Mouse (Mus musculus) liver, embryonic 15.5 days (tissue): ENCODE data around the gene Slc5a6. TPM values are rescaled to one million over a fixed set of nuclear protein-coding genes. Genes with fewer than 3 reads are reported as not detected.
A peak's percentile ranks its signal among the peaks of the same experiment; 100 is the strongest.
"Not testable (repeated sequence)": the region's sequence is repeated elsewhere in the genome, so short reads cannot be mapped to it uniquely, and the experiment has no call there.

ENCODE experiments used
- ATAC-seq: fragments of 200-750 bp; cut with Nextera tagmentation; 2 replicates; pipeline ENCODE4 v1.8.0; 2017; ENCODE audit warnings: moderate number of reproducible peaks, mild to moderate bottlenecking, moderate library complexity; ENCODE audit not compliant: insufficient read depth
- H3K27ac ChIP-seq: fragments of 300-500 bp; sonication (generic); replicated peaks from 2 replicates; pipeline ENCODE4 v1.5.1; 2015; ENCODE audit warnings: mild to moderate bottlenecking, inconsistent platforms
- H3K27me3 ChIP-seq: fragments of 300-500 bp; sonication (generic); 2 replicates; pipeline ENCODE4 v1.6.1; 2015; ENCODE audit warnings: mild to moderate bottlenecking, inconsistent platforms
- H3K36me3 ChIP-seq: fragments of 300-500 bp; sonication (generic); replicated peaks from 2 replicates; pipeline ENCODE4 v1.6.1; 2015; ENCODE audit warnings: moderate library complexity, mild to moderate bottlenecking, inconsistent platforms
- H3K4me1 ChIP-seq: fragments of 300-500 bp; sonication (generic); replicated peaks from 2 replicates; pipeline ENCODE4 v1.6.1; 2015; ENCODE audit warnings: inconsistent platforms
- H3K4me2 ChIP-seq: fragments of 300-500 bp; sonication (generic); 2 replicates; pipeline ENCODE4 v1.6.1; 2015; ENCODE audit warnings: moderate library complexity, mild to moderate bottlenecking, inconsistent platforms
- H3K4me3 ChIP-seq: fragments of 300-500 bp; sonication (generic); replicated peaks from 2 replicates; pipeline ENCODE4 v1.5.1; 2015; ENCODE audit warnings: mild to moderate bottlenecking, inconsistent platforms
- H3K9ac ChIP-seq: fragments of 300-500 bp; sonication (generic); 2 replicates; pipeline ENCODE4 v1.6.1; 2015; ENCODE audit warnings: moderate library complexity, mild to moderate bottlenecking, inconsistent platforms
- H3K9me3 ChIP-seq: fragments of 300-500 bp; sonication (generic); replicated peaks from 2 replicates; pipeline ENCODE4 v1.6.1; 2016; ENCODE audit warnings: inconsistent platforms
- WGBS: fragments of 180-500 bp; shearing (Covaris S2); methylation state at CpG from one replicate; pipeline ENCODE4 v1.1.7; 2015; ENCODE audit warnings: mixed read lengths; ENCODE audit not compliant: insufficient replicate concordance; 5-methylcytosine and 5-hydroxymethylcytosine counted together
- polyA plus RNA-seq: library from polyadenylated mRNA; unstranded; fragments of >200 nt; fragmentation: Nextera tagmentation; extraction: Ambion mirVana; gene quantifications from 2 replicates; pipeline ENCODE4 v1.2.1, GENCODE M21; 2015

The Slc5a6 gene
- polyA plus RNA-seq, 1 experiment from 2014 or later, result 3.1 TPM

DNA sequence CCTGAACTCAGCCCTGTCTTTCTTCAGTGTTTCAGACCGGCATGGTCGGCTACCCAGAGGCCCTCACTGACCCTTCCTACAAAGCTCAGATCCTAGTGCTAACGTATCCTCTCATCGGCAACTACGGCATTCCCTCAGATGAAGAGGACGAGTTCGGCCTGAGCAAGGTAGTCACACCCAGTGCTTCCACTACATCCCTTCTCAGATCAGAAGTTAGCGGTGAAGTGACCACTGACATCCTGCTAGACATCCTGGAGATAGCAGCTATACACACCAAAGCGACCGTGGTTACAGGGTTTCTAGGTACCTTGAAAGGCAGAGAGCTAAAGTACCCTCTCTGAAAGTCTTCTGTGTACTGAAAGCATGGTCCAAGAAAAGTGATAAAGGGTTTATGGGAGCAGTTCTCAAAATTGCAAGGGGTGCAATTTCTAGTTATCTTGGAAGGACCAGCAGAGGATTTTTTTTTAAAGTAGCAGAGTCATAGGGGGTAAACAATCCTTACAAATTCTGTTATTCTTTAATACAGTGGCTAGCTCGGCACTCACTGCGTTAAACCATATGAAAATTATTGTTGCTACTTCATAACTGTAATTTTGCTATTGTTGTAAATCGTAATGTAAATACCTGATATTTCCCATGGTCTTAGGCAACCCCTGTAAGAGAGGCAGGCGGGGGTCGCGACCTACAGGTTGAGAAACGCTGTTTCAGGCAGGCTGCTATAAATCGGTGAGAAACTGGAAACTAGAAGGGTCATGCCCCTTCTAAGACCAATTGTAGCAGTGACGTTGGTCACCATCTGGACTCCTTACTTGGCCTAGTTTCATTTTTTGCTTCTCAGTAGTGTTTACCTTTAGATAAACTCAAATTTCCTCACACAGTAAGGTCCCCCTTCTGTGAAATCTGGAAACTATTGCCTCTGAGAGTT is 6.8 kb upstream of the Slc5a6 start:
- peak overlapping the region; percentile 71 for H3K9ac ChIP-seq
- H3K27me3 ChIP-seq, result no peaks in the 10 kb centered on the region
- H3K36me3 ChIP-seq, result peaks cover 34% of the 10 kb centered on the region
- H3K27ac ChIP-seq, result peak overlapping the region; percentile 61
- ATAC-seq, result peak; percentile 10
- WGBS, result 15% methylated on average over 19 of the region's 19 CpGs
- H3K4me2 ChIP-seq, result peak overlapping the region; percentile 100
- H3K4me3 ChIP-seq, result peak overlapping the region; percentile 73
- peaks cover 23% of the 10 kb centered on the region for H3K4me1 ChIP-seq
- H3K9me3 ChIP-seq, result no peaks in the 10 kb centered on the region

GRCm38 (mm10) chr5:31054261-31055215 is 5.8 kb upstream of the Slc5a6 start, which contains the start of gene Cad:
Gene Cad, plus strand, starts transcription at chr5:31054780.
- Histone ChIP-seq H3K4me2 (peak within 1 kb of the TSS; percentile 100), H3K27me3 (no peaks in the 10 kb centered on the region), H3K4me1 (peaks cover 29% of the 10 kb centered on the region), H3K9ac (peak within 1 kb of the TSS; percentile 71), H3K27ac (peak within 1 kb of the TSS; percentile 61), H3K9me3 (no peaks in the 10 kb centered on the region), H3K4me3 (peak within 1 kb of the TSS; percentile 73), H3K36me3 (peaks cover 24% of the 10 kb centered on the region)
- 1% methylated on average over 64 of the region's 64 CpGs for WGBS
- peak; percentile 96 for ATAC-seq

- H3K4me3 ChIP-seq, result peak overlapping the region; percentile 73
- H3K4me1 ChIP-seq, result peaks cover 34% of the 10 kb centered on the region
- 74% methylated on average over 4 of the region's 4 CpGs for WGBS
- H3K9ac ChIP-seq, result peak overlapping the region; percentile 71; the same call in 1 of the 2 replicates
- H3K27me3 ChIP-seq, H3K9me3 ChIP-seq, ATAC-seq: not testable (repeated sequence)
- H3K36me3 ChIP-seq, result peaks cover 16% of the 10 kb centered on the region
- peak overlapping the region; percentile 100 for H3K4me2 ChIP-seq
- peak overlapping the region; percentile 61; the same call in 1 of the 2 replicates for H3K27ac ChIP-seq
Observed at GRCm38 (mm10) chr5:31053728-31054127, 5.0 kb upstream of the Slc5a6 start.

- no peak overlapping the region for H3K9ac ChIP-seq
- no peak overlapping the region for H3K4me2 ChIP-seq
- H3K27me3 ChIP-seq, result no peaks in the 10 kb centered on the region
- no peaks in the 10 kb centered on the region for H3K9me3 ChIP-seq
- H3K36me3 ChIP-seq, result 0 out of 2 replicates have a peak, but pooled peaks cover 5% of the 10 kb centered on the region
- no peak for ATAC-seq
- H3K4me1 ChIP-seq, result peaks cover 42% of the 10 kb centered on the region
- no peak overlapping the region for H3K27ac ChIP-seq
- H3K4me3 ChIP-seq, result no peak overlapping the region
Observed at GRCm38 (mm10) chr5:31050427-31050826, 1.7 kb upstream of the Slc5a6 start.

DNA sequence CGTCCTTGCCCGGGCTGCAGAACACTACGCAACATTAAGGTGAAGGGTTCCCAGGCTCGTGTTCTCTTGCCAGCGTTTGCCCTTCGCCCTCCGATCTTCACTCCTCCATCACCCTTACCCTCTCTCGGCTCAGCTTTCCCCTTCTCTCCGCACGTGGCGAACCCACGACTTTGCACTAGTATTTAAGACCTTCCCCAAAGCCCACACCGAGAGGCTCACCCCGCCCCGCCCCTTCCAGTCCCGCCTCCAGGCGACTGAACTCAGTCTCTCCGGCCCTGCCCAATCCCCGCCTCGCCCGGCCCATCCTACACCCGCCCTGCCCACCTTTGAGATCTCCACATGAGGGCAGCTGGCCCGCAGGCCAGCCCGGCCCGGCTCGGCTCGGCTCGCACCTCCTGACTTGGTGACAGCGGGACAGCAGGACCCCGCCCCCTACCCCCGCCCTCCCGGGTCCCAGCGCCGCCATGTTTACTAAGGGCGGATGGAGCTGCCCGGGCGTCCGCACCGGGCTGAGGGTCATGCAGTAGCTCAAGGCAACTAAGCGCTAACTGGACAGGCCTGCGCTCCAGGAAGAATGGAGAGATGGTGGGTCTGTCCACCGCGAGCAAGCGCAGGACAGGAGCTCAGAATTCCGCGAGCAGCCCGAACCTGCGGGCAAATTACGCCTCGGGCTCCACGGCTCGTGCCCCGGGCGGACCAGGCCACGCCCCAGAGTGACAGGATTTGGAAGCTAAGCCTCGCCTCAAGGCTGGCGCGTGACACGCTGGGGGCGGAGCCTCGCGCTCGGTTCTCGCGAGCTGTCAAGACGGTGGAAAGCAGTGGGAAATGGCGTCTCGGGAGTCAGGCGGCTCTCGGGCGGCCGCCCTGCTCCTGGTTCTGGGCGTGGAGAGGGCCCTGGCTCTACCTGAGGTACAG is 619 bp downstream of the Slc5a6 start, which contains the start of gene Atraid:
TSS of gene Atraid (plus strand) at position 465 of the 915 bp plus-strand sequence.
- no peaks in the 10 kb centered on the region for H3K9me3 ChIP-seq
- H3K4me1 ChIP-seq, result peaks cover 26% of the 10 kb centered on the region
- peak within 1 kb of the TSS; percentile 79 for H3K9ac ChIP-seq
- ATAC-seq, result peak; percentile 95
- under 1% methylated on average over 73 of the region's 73 CpGs for WGBS
- H3K27me3 ChIP-seq, result no peaks in the 10 kb centered on the region
- peak within 1 kb of the TSS; percentile 92 for H3K27ac ChIP-seq
- 0 out of 2 replicates have a peak, but pooled peaks cover 5% of the 10 kb centered on the region for H3K36me3 ChIP-seq
- H3K4me2 ChIP-seq, result peak within 1 kb of the TSS; percentile 92
- H3K4me3 ChIP-seq, result peak within 1 kb of the TSS; percentile 79

GRCm38 (mm10) chr5:31047074-31047473 is 1.6 kb downstream of the Slc5a6 start:
- peak overlapping the region; percentile 92 for H3K4me2 ChIP-seq
- 11% methylated on average over 5 of the region's 5 CpGs for WGBS
- H3K27me3 ChIP-seq, result no peaks in the 10 kb centered on the region
- peaks cover 26% of the 10 kb centered on the region for H3K4me1 ChIP-seq
- H3K27ac ChIP-seq, result no peak overlapping the region
- 0 out of 2 replicates have a peak, but pooled peaks cover 10% of the 10 kb centered on the region for H3K36me3 ChIP-seq
- no peaks in the 10 kb centered on the region for H3K9me3 ChIP-seq
- no peak for ATAC-seq
- peak overlapping the region; percentile 79 for H3K9ac ChIP-seq
- peak overlapping the region; percentile 79 for H3K4me3 ChIP-seq

GRCm38 (mm10) chr5:31046416-31046815 is 2.3 kb downstream of the Slc5a6 start:
- Histone ChIP-seq H3K9ac (no peak overlapping the region), H3K27me3 (no peaks in the 10 kb centered on the region), H3K36me3 (0 out of 2 replicates have a peak, but pooled peaks cover 13% of the 10 kb centered on the region), H3K4me2 (no peak overlapping the region), H3K4me1 (peaks cover 26% of the 10 kb centered on the region), H3K27ac (no peak overlapping the region), H3K4me3 (no peak overlapping the region), H3K9me3 (no peaks in the 10 kb centered on the region)
- WGBS, result 83% methylated on average over 6 of the region's 6 CpGs
- no peak for ATAC-seq

DNA sequence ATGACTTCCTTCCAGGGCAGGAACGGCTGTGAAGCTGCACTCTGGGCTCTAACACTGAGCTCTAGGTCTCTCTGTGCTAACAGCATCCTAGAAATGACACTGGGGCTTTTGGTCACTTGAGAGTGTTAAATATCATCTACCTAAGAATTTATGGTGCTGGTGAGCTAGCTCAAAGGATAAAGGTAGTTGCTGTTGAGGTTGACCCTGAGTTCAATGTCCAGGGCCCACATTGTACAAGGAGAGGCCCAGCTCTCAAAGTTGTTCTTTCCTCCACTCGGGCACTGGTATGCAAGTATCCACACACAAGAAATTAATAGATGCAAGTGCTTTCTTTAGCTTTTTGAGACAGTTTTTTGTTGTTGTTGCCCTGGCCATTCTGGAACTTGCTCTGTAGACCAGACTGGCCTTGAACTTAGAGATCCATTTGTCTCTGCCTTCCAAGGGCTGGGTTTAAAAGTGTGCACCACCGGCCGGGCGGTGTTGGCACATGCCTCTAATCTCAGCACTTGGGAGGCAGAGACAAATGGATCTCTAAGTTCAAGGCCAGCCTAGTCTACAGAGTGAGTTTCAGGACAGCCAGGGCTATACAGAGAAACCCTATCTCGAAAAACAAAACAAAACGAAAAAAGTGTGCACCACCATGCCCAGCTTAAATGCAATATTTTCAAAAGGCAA is 10.4 kb downstream of the Slc5a6 start:
- no peak for ATAC-seq
- H3K4me2 ChIP-seq, result no peak overlapping the region
- H3K27me3 ChIP-seq, result no peaks in the 10 kb centered on the region
- no peak overlapping the region for H3K27ac ChIP-seq
- H3K9me3 ChIP-seq, result no peaks in the 10 kb centered on the region
- WGBS, result 77% methylated on average over 7 of the region's 7 CpGs
- no peak overlapping the region for H3K4me3 ChIP-seq
- no peak overlapping the region for H3K9ac ChIP-seq
- H3K4me1 ChIP-seq, result no peaks in the 10 kb centered on the region
- peaks cover 24% of the 10 kb centered on the region; the same call in 1 of the 2 replicates for H3K36me3 ChIP-seq

DNA sequence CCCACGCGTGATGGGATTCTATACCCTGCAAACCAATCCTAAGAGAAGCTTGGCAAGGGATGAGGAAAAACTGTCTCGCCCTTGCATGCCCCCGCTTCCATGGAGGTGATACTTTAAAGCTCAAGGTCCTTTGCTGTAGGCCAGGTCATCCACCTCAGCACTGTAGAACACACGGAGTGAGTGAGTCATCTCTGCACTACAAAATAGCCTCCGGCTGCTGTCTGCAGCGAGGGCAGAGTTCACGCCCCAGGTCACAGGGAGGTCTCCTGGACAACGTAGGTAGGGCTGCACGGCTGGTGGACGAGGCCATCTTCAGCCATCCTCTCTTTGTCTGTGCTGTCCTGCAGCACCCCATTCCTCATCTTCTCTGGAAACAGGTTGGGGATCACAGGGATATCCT is 12.2 kb downstream of the Slc5a6 start:
- H3K4me1 ChIP-seq, H3K4me2 ChIP-seq, H3K4me3 ChIP-seq, H3K9me3 ChIP-seq, H3K9ac ChIP-seq, H3K27ac ChIP-seq, H3K27me3 ChIP-seq: not testable (repeated sequence)
- 75% methylated on average over 11 of the region's 11 CpGs for WGBS
- ATAC-seq, result peak; percentile 57; the same call in 1 of the 2 replicates
- H3K36me3 ChIP-seq, result peaks cover 11% of the 10 kb centered on the region; the same call in 1 of the 2 replicates
